Mouse (Mus musculus) small intestine, adult 2 months (tissue): ENCODE results near the gene Scaf11.

Experiments
- CTCF ChIP-seq: fragments of 200-500 bp; IDR thresholded peaks from 2 replicates; pipeline ENCODE4 v1.5.1; 2012; ENCODE audit warnings: low read depth, mild to moderate bottlenecking, control low read depth, inconsistent platforms, low read length, moderate library complexity, mixed read lengths; ENCODE audit not compliant: insufficient replicate concordance, insufficient read length; ENCODE audit errors: extremely low read depth
- POLR2A ChIP-seq: fragments of 200-500 bp; IDR thresholded peaks from 2 replicates; pipeline ENCODE4 v1.6.1; 2012; ENCODE audit warnings: low read depth, mild to moderate bottlenecking, control low read depth, inconsistent platforms, low read length, moderate library complexity

GRCm38 (mm10) chr15:96467844-96468243, 7.2 kb upstream of the Scaf11 start:
- TF ChIP-seq CTCF: no peak
- no peak for TF ChIP-seq POLR2A
